Mouse (Mus musculus): ENCODE measurements around the gene Gpn3.

Gpn3 gene

DNA sequence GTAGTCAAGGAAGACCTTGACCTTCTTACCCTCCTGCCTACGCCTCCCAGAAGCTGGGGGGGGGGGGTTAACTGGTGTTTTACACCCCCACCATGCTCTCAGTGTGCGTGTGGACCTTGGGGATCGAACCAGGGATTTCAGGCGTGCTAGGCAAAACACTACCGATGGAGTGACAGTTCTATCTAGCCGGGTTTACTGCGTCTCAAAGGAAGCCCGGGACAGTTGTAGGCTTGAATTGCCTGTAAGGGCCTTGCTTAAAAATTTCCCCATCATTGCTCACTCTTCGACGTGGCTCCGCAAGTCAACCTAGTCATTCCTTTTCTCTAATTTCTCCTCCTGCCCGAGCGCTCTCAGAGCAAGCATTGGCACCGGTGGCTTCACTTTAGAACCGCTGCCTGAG is 51.4 kb downstream of the Gpn3 start:
- no peak for DNase-seq

DNA sequence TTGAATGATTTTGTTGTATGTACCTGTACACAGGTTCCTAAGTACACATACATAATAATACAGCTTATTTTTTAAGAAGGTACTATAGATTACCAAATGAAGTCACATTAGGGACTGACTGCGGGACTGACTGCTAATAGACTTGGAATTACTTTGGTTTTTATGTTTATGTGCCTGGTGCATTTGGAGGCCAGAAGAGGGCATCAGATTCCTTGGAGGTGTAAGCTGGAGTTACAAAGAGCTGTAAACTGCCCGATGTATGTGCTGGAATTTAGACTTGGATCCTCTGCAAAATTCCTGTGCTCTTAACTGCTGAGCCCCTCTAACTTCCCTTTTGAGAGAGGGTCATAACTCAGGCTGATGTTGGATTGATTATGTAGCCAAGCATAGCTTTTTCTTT is 53.9 kb downstream of the Gpn3 start:
- no peak for DNase-seq

DNA sequence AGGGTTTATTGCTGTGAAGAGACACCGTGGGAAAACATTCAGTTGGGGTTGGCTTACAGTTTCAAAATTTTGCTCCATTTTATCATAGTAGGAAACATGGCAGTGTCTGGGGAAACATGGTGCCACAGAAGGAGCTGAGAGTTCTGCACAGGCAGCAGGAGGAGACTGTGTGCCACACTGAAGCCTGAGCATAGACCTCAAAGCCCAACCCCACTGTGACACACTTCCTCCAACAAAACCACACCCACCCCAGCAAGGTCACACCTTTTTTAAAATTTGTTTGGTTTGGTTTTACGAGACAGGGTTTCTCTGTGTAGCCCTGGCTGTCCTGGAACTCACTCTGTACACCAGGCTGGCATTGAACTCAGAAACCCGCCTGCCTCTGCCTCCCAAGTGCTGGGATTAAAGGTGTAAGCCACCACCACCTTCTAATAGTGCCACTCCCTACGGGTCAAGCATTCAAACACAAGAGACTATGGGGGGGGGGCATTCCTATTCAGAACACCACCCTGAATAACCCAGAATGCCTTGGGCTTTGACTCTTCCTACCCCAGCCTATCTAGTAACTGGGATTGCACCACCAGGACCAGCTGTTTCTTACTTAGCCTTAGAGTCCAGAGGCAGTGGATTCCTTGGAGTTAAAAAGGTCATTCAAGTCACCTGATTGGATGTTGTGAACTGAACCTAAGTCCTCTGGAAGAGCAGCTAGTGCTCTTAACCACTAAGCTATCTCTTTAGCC is 58.5 kb downstream of the Gpn3 start:
- DNase-seq = no peak

DNA sequence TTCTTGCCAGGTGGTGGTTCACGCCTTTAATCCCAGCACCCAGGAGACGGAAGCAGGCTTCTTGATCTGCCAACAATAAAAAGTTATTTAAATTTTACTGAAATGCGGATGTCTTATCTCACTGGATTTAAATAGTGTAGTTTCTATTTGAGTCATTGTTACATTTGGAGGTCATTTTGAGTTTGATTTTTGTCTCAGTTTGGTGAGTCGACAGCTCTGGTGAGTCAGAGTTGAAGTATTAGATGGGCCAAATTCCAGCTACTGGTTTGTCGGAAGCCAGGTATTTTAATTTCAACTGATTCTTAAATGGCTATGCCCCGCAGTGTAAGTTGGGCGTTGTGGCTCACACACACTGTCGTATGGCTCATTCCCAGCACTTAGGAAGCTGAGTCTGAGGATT is 59.5 kb downstream of the Gpn3 start:
- no peak for DNase-seq

Measured in cerebellum, adult 8-10 months (tissue).